Mouse (Mus musculus): ENCODE data around the gene Tnfrsf19.

Tnfrsf19 gene

GRCm38 (mm10) chr14:61046091-61046681, at the start of gene Tnfrsf19:
Gene Tnfrsf19 (minus strand): TSS chr14:61046490.
- DNase-seq (ENCODE audit: low spot score) = no peak

GRCm38 (mm10) chr14:61092073-61092472, 45.8 kb upstream of the Tnfrsf19 start:
- no peak for DNase-seq (ENCODE audit: low spot score)

- no peak for DNase-seq (ENCODE audit: low spot score)
Measured at GRCm38 (mm10) chr14:61090955-61091354, 44.7 kb upstream of the Tnfrsf19 start.

GRCm38 (mm10) chr14:61088187-61088586, 41.9 kb upstream of the Tnfrsf19 start:
- DNase-seq (ENCODE audit: low spot score) = no peak

- no peak for DNase-seq (ENCODE audit: low spot score)
Measured at GRCm38 (mm10) chr14:61085325-61085724, 39.0 kb upstream of the Tnfrsf19 start.

GRCm38 (mm10) chr14:61069555-61069954, 23.3 kb upstream of the Tnfrsf19 start:
- DNase-seq (ENCODE audit: low spot score) = no peak

- no peak for DNase-seq (ENCODE audit: low spot score)
Measured at GRCm38 (mm10) chr14:61061729-61062128, 15.4 kb upstream of the Tnfrsf19 start.

- DNase-seq (ENCODE audit: low spot score) = no peak
Measured at GRCm38 (mm10) chr14:61059316-61059945, 13.1 kb upstream of the Tnfrsf19 start.

- DNase-seq (ENCODE audit: low spot score) = no peak
Measured at GRCm38 (mm10) chr14:61056962-61057361, 10.7 kb upstream of the Tnfrsf19 start.

GRCm38 (mm10) chr14:61056445-61056844, 10.2 kb upstream of the Tnfrsf19 start:
- no peak for DNase-seq (ENCODE audit: low spot score)

GRCm38 (mm10) chr14:61055864-61056263, 9.6 kb upstream of the Tnfrsf19 start:
- DNase-seq (ENCODE audit: low spot score) = no peak

- no peak for DNase-seq (ENCODE audit: low spot score)
Measured at GRCm38 (mm10) chr14:61052163-61052562, 5.9 kb upstream of the Tnfrsf19 start.

- DNase-seq (ENCODE audit: low spot score) = no peak
Measured at GRCm38 (mm10) chr14:61045446-61046090, 722 bp downstream of the Tnfrsf19 start.

GRCm38 (mm10) chr14:61044316-61044715, 2.0 kb downstream of the Tnfrsf19 start:
- DNase-seq (ENCODE audit: low spot score) = no peak

- DNase-seq (ENCODE audit: low spot score) = no peak
Measured at GRCm38 (mm10) chr14:61043511-61044310, 2.6 kb downstream of the Tnfrsf19 start.

GRCm38 (mm10) chr14:61042291-61042690, 4.0 kb downstream of the Tnfrsf19 start:
- no peak for DNase-seq (ENCODE audit: low spot score)

GRCm38 (mm10) chr14:61040236-61040635, 6.1 kb downstream of the Tnfrsf19 start:
- no peak for DNase-seq (ENCODE audit: low spot score)

GRCm38 (mm10) chr14:61038082-61038472, 8.2 kb downstream of the Tnfrsf19 start:
- no peak for DNase-seq (ENCODE audit: low spot score)

GRCm38 (mm10) chr14:61037321-61038081, 8.8 kb downstream of the Tnfrsf19 start:
- no peak for DNase-seq (ENCODE audit: low spot score)

GRCm38 (mm10) chr14:61030366-61030765, 15.9 kb downstream of the Tnfrsf19 start:
- no peak for DNase-seq (ENCODE audit: low spot score)

GRCm38 (mm10) chr14:61024006-61024405, 22.3 kb downstream of the Tnfrsf19 start:
- DNase-seq (ENCODE audit: low spot score) = no peak

GRCm38 (mm10) chr14:61022383-61022782, 23.9 kb downstream of the Tnfrsf19 start:
- no peak for DNase-seq (ENCODE audit: low spot score)

All from c-Kit-positive CD71-positive TER-119-positive erythroid progenitor cells, embryonic 14.5 days (primary cell).